Mouse (Mus musculus): Measurements from ENCODE around the gene Ahnak. TPM values are rescaled to one million over a fixed set of nuclear protein-coding genes. Genes with fewer than 3 reads are reported as not detected.
"Not testable (repeated sequence)": the region's sequence is repeated elsewhere in the genome, so short reads cannot be mapped to it uniquely, and the experiment has no call there.

Gene Ahnak
- total RNA-seq, 2 experiments from 2014 or later, result 212 to 217 TPM

- Histone ChIP-seq H3K27ac (peak overlapping the region; percentile 80), H3K4me3 (no peak overlapping the region)
- intact Hi-C loops (cut with DNase I), result loop anchor here (10.0 kb wide), 1 partner anchor 390 kb away; no protein-coding TSS in a partner anchor
- no peak for TF ChIP-seq CTCF (IDR thresholded peaks at IDR 0.05)
- DNase-seq, result peak; percentile 80
Measured at GRCm38 (mm10) chr19:9105101-9105685, 116.1 kb downstream of the Ahnak start.

- intact Hi-C loops (cut with DNase I), result loop anchor here (10.0 kb wide), 1 partner anchor 391 kb away; no protein-coding TSS in a partner anchor
- Histone ChIP-seq H3K27ac (peak overlapping the region; percentile 80), H3K4me3 (no peak overlapping the region)
- no peak for TF ChIP-seq CTCF (IDR thresholded peaks at IDR 0.05)
- peak; percentile 59 for DNase-seq
Measured at GRCm38 (mm10) chr19:9106096-9106495, 117.0 kb downstream of the Ahnak start.

- Histone ChIP-seq H3K4me3 (peak overlapping the region; percentile 7; the same call in 1 of the 2 replicates), H3K27ac (peak overlapping the region; percentile 80)
- intact Hi-C loops (cut with DNase I), result loop anchor here (10.0 kb wide), 1 partner anchor 392 kb away; no protein-coding TSS in a partner anchor
- peak; percentile 47 for DNase-seq
- TF ChIP-seq CTCF (IDR thresholded peaks at IDR 0.05), result no peak
Measured at GRCm38 (mm10) chr19:9106751-9107378, 117.8 kb downstream of the Ahnak start.

GRCm38 (mm10) chr19:9107379-9107755 lies 118.3 kb downstream of the Ahnak start:
- H3K4me3 ChIP-seq, result no peak overlapping the region
- peak overlapping the region; percentile 80 for H3K27ac ChIP-seq
- TF ChIP-seq CTCF (IDR thresholded peaks at IDR 0.05), result no peak
- intact Hi-C loops (cut with DNase I), result loop anchor here (10.0 kb wide), 1 partner anchor 393 kb away; no protein-coding TSS in a partner anchor
- peak; percentile 35 for DNase-seq

- intact Hi-C loops (cut with DNase I), result loop anchor here (10.0 kb wide), 1 partner anchor 394 kb away; no protein-coding TSS in a partner anchor
- DNase-seq, result no peak
- H3K4me3 ChIP-seq, result no peak overlapping the region
- TF ChIP-seq CTCF (IDR thresholded peaks at IDR 0.05), result no peak; the same call in 1 of the 2 replicates
- H3K27ac ChIP-seq, result no peak overlapping the region
Measured at GRCm38 (mm10) chr19:9108536-9108935, 119.5 kb downstream of the Ahnak start.

GRCm38 (mm10) chr19:9110182-9110869 lies 121.2 kb downstream of the Ahnak start:
- DNase-seq, result no peak
- intact Hi-C loops (cut with DNase I), result loop anchor here (1.0 to 2.0 kb wide), 2 partner anchors 252 to 266 kb away; no protein-coding TSS in a partner anchor
- TF ChIP-seq CTCF (IDR thresholded peaks at IDR 0.05), result peak; percentile 91

GRCm38 (mm10) chr19:9112043-9112442 lies 123.0 kb downstream of the Ahnak start:
- DNase-seq, result peak; percentile 85
- Histone ChIP-seq H3K27ac (peak overlapping the region; percentile 90), H3K4me3 (peak overlapping the region; percentile 14)
- intact Hi-C loops (cut with DNase I), result no loop called here
- no peak for TF ChIP-seq CTCF (IDR thresholded peaks at IDR 0.05)

More at GRCm38 (mm10) chr19:9110182-9110869, 121.2 kb downstream of the Ahnak start:
- Histone ChIP-seq H3K27ac (peak overlapping the region; percentile 63), H3K4me3 (no peak overlapping the region)

GRCm38 (mm10) chr19:9116268-9116667 lies 127.2 kb downstream of the Ahnak start:
- DNase-seq, result no peak
- no peak overlapping the region for H3K4me3 ChIP-seq
- intact Hi-C loops (cut with DNase I), result no loop called here
- TF ChIP-seq CTCF (IDR thresholded peaks at IDR 0.05), result no peak
- H3K27ac ChIP-seq, result peak overlapping the region; percentile 88; the same call in 1 of the 2 replicates

- peak overlapping the region; percentile 88 for H3K27ac ChIP-seq
- TF ChIP-seq CTCF (IDR thresholded peaks at IDR 0.05), result no peak
- peak; percentile 55 for DNase-seq
- peak overlapping the region; percentile 38 for H3K4me3 ChIP-seq
- intact Hi-C loops (cut with DNase I), result no loop called here
Measured at GRCm38 (mm10) chr19:9117275-9117674, 128.2 kb downstream of the Ahnak start.

- no peak for TF ChIP-seq CTCF (IDR thresholded peaks at IDR 0.05)
- no peak overlapping the region for H3K4me3 ChIP-seq
Measured at GRCm38 (mm10) chr19:9119655-9120425, 130.8 kb downstream of the Ahnak start.

GRCm38 (mm10) chr19:9122390-9122789 lies 133.3 kb downstream of the Ahnak start:
- no peak overlapping the region for H3K4me3 ChIP-seq
- H3K27ac ChIP-seq, result no peak overlapping the region
- DNase-seq, result no peak
- no peak for TF ChIP-seq CTCF (IDR thresholded peaks at IDR 0.05)
- intact Hi-C loops (cut with DNase I), result no loop called here

More at GRCm38 (mm10) chr19:9119655-9120425, 130.8 kb downstream of the Ahnak start:
- H3K27ac ChIP-seq, result no peak overlapping the region
- DNase-seq, result no peak
- intact Hi-C loops (cut with DNase I), result no loop called here

- intact Hi-C loops (cut with DNase I); DNase-seq; H3K27ac ChIP-seq; H3K4me3 ChIP-seq: not testable (repeated sequence)
Measured at GRCm38 (mm10) chr19:9123986-9124385, 134.9 kb downstream of the Ahnak start.

Other genes starting within 250 kb of the Ahnak start
- not detected for gene 1700092M07Rik, start 248.6 kb upstream of the Ahnak start, total RNA-seq (2021)
- 10 to 100 TPM; 20.8 to 22.1 TPM for gene Stx5a, start 247.9 kb upstream of the Ahnak start, total RNA-seq (2021)
- gene Nxf1, start 232.2 kb upstream of the Ahnak start, total RNA-seq (2021), result 10 to 100 TPM; 37.8 to 41.5 TPM
- gene Tmem223, start 218.3 kb upstream of the Ahnak start, total RNA-seq (2021), result 100 to 1,000 TPM in 1 of 2 experiments, 10 to 100 TPM in 1; 77.2 to 118 TPM
- 10 to 100 TPM in 1 of 2 experiments, 1 to 10 TPM in 1; 7.4 to 10.6 TPM for gene Tmem179b, start 214.8 kb upstream of the Ahnak start, total RNA-seq (2021)
- gene Taf6l, start 202.9 kb upstream of the Ahnak start, total RNA-seq (2021), result 1 to 10 TPM; 5.2 to 6.7 TPM
- 10 to 100 TPM; 35.6 to 42.6 TPM for gene Polr2g, start 190.7 kb upstream of the Ahnak start, total RNA-seq (2021)
- gene Zbtb3, start 186.7 kb upstream of the Ahnak start, total RNA-seq (2021), result 1 to 10 TPM in 1 of 2 experiments, under 1 TPM in 1; 0.82 to 1.1 TPM
- 10 to 100 TPM; 11.9 to 12.6 TPM for gene Ttc9c, start 170.0 kb upstream of the Ahnak start, total RNA-seq (2021)
- 10 to 100 TPM; 40.1 to 49.4 TPM for gene Hnrnpul2, start 169.3 kb upstream of the Ahnak start, total RNA-seq (2021)
- gene AC129217.1, start 159.5 kb upstream of the Ahnak start, total RNA-seq (2021), result not detected
- gene Bscl2, start 151.8 kb upstream of the Ahnak start, total RNA-seq (2021), result 10 to 100 TPM; 16.8 to 18.4 TPM
- gene Gng3, start 150.1 kb upstream of the Ahnak start, total RNA-seq (2021), result not detected
- 1 to 10 TPM; 7.3 to 7.8 TPM for gene Lrrn4cl, start 138.5 kb upstream of the Ahnak start, total RNA-seq (2021)
- gene Ubxn1, start 117.8 kb upstream of the Ahnak start, total RNA-seq (2021), result 100 to 1,000 TPM; 199 to 235 TPM
- 10 to 100 TPM; 57.7 to 59.0 TPM for gene Uqcc3, start 108.4 kb upstream of the Ahnak start, total RNA-seq (2021)
- gene Lbhd1, start 105.6 kb upstream of the Ahnak start, total RNA-seq (2021), result 1 to 10 TPM in 1 of 2 experiments, under 1 TPM in 1; 0.99 to 6.1 TPM
- not detected for gene Gm49403, start 105.4 kb upstream of the Ahnak start, total RNA-seq (2021)
- gene 1810009A15Rik, start 100.4 kb upstream of the Ahnak start, total RNA-seq (2021), result 10 to 100 TPM; 11.8 to 13.5 TPM
- gene Gm49416, start 100.4 kb upstream of the Ahnak start, total RNA-seq (2021), result 1 to 10 TPM in 1 of 2 experiments, under 1 TPM in 1; 0.61 to 5.3 TPM
- gene Ints5, start 96.3 kb upstream of the Ahnak start, total RNA-seq (2021), result 10 to 100 TPM; 10.6 to 12.5 TPM
- 10 to 100 TPM; 21.6 to 26.4 TPM for gene Ganab, start 91.2 kb upstream of the Ahnak start, total RNA-seq (2021)
- 10 to 100 TPM; 32.2 to 35.7 TPM for gene B3gat3, start 68.9 kb upstream of the Ahnak start, total RNA-seq (2021)
- 1 to 10 TPM; 7.3 TPM for gene Rom1, start 59.9 kb upstream of the Ahnak start, total RNA-seq (2021)
- gene Eml3, start 59.7 kb upstream of the Ahnak start, total RNA-seq (2021), result 1 to 10 TPM; 3.4 to 6.2 TPM
- 10 to 100 TPM; 23.5 to 27.2 TPM for gene Mta2, start 47.4 kb upstream of the Ahnak start, total RNA-seq (2021)
- 10 to 100 TPM in 1 of 2 experiments, 1 to 10 TPM in 1; 7.9 to 10.4 TPM for gene Tut1, start 35.4 kb upstream of the Ahnak start, total RNA-seq (2021)
- gene Eef1g, start 22.2 kb upstream of the Ahnak start, total RNA-seq (2021), result 100 to 1,000 TPM; 423 to 463 TPM
- not detected for gene Scgb1a1, start 98.7 kb downstream of the Ahnak start, total RNA-seq (2021)
- gene Asrgl1, start 146.4 kb downstream of the Ahnak start, total RNA-seq (2021), result 10 to 100 TPM; 29.3 to 32.8 TPM